In genomic region chr8:71535663-71536062, GRCm38 (mm10) we compare ENCODE assay signal across 14 mouse cellular contexts. TPM values are rescaled to one million over a fixed set of nuclear protein-coding genes. Genes with fewer than 3 reads are reported as not detected.
DNase-seq lines count a peak whose midpoint lies in the region; TF ChIP-seq lines count a peak whose summit lies in the region.
"Had no signal": no experiment of that assay in that cellular context is flagged by ENCODE, and none has a peak within 500 bp of the region (broad histone marks: within the 10 kb centered on the region; RNA-seq: fewer than 3 reads in every experiment).

No protein-coding gene starts in this region.

- intact Hi-C loops in gastrocnemius, adult 2 months (cut with DNase I) = loop anchor here (5.0 kb wide), 1 partner anchor 93 kb away; no protein-coding TSS in a partner anchor

- H3K4me3 ChIP-seq in gastrocnemius, adult 2 months = peak overlapping the region; percentile 85
- H3K4me3 ChIP-seq in liver, adult 2 months (ENCODE audit: insufficient read depth, low read depth, low read length) = peak overlapping the region; percentile 74; the same call in 1 of the 2 replicates
- H3K4me3 ChIP-seq in embryonic fibroblast, embryonic 13.5 days (ENCODE audit: insufficient read depth, low read length) = peak overlapping the region; percentile 59; the same call in 1 of the 2 replicates
- H3K4me3 ChIP-seq: forebrain, embryonic 15.5 days; limb, embryonic 12.5 days had no signal

- TF ChIP-seq CTCF in gastrocnemius, adult 2 months (IDR thresholded peaks at IDR 0.05) = no peak
- no peak for TF ChIP-seq CTCF in liver, adult 2 months (IDR thresholded peaks at IDR 0.05; ENCODE audit: low read depth, low read length)
- TF ChIP-seq CTCF in embryonic fibroblast, embryonic 13.5 days (IDR thresholded peaks at IDR 0.05; ENCODE audit: borderline replicate concordance, insufficient read depth, low read length) = no peak

- no peak overlapping the region for H3K27ac ChIP-seq in gastrocnemius, adult 2 months
- H3K27ac ChIP-seq in liver, adult 2 months (replicated peaks; ENCODE audit: insufficient read depth, low read depth, low read length) = peak overlapping the region; percentile 35; the same call in 1 of the 2 replicates
- H3K27ac ChIP-seq in embryonic fibroblast, embryonic 13.5 days (ENCODE audit: insufficient read depth, low read length) = no peak overlapping the region
- H3K27ac ChIP-seq: forebrain, embryonic 15.5 days; limb, embryonic 12.5 days had no signal

- H3K36me3 ChIP-seq in liver, adult 2 months (ENCODE audit: control insufficient read depth, insufficient read depth, low read length) = no peaks in the 10 kb centered on the region
- H3K36me3 ChIP-seq: forebrain, embryonic 15.5 days; limb, embryonic 12.5 days had no signal

- 63% methylated on average over 5 of the region's 5 CpGs for WGBS in liver, adult 2 months

- no peak for TF ChIP-seq POLR2A in liver, adult 2 months (IDR thresholded peaks at IDR 0.05; ENCODE audit: extremely low read depth, insufficient read depth, low read length)
- no peak for TF ChIP-seq POLR2A in embryonic fibroblast, embryonic 13.5 days (IDR thresholded peaks at IDR 0.05; ENCODE audit: low read depth, low read length)

- no peaks in the 10 kb centered on the region for H3K27me3 ChIP-seq in liver, adult 2 months (ENCODE audit: control insufficient read depth, insufficient read depth, low read length)

- DNase-seq in gastrocnemius, adult 2 months = no peak
- no peak for DNase-seq in gastrocnemius, adult 18-20 months (ENCODE audit: low spot score)
- no peak for DNase-seq in liver, adult 2 months (ENCODE audit: extremely low read depth, low read depth, low spot score)
- DNase-seq in liver = no peak
- peak; percentile 17 for DNase-seq in telencephalon, adult 2 months (ENCODE audit: low read depth, low spot score)
- no peak for DNase-seq in embryo, embryonic 10 days (ENCODE audit: low spot score)
- no peak for DNase-seq in retina, embryonic 14.5 days (ENCODE audit: low spot score)
- DNase-seq: adrenal gland, adult 2 months; cerebellum, postnatal 25 days; kidney, postnatal 10 days; right cerebral cortex, postnatal 14 days had no signal

- peak overlapping the region; percentile 88 for H3K9ac ChIP-seq in liver, adult 2 months (ENCODE audit: low read depth, low read length)
- H3K9ac ChIP-seq: forebrain, embryonic 15.5 days; limb, embryonic 12.5 days had no signal

- H3K4me1 ChIP-seq in liver, adult 2 months (ENCODE audit: control insufficient read depth, insufficient read depth, low read length) = peaks cover 23% of the 10 kb centered on the region
- peaks cover 8% of the 10 kb centered on the region for H3K4me1 ChIP-seq in embryonic fibroblast, embryonic 13.5 days (ENCODE audit: control insufficient read depth, insufficient read depth, low read length)

- H3K79me2 ChIP-seq in liver, adult 2 months (ENCODE audit: control insufficient read depth, insufficient read depth, low read length) = peaks cover 19% of the 10 kb centered on the region; the same call in 1 of the 2 replicates

RNA-seq across cellular contexts. Expression of gene Bst2, which starts 1.6 kb away (rescaled TPM):
- total RNA-seq in gastrocnemius, adult 2 months (2021) = 1 to 10 TPM; 4.3 to 8.3 TPM
- 1 to 10 TPM; 5.9 to 8.2 TPM for total RNA-seq in gastrocnemius, adult 18-20 months (2021)
- 603 and 678 TPM in 2 replicates for total RNA-seq in liver, adult 2 months (2014; rRNA removed)
- 798 and 871 TPM in 2 replicates for polyA plus RNA-seq in liver, adult 2 months (2012; rRNA removed)
- 102 and 107 TPM in 2 replicates for polyA plus RNA-seq in embryonic fibroblast, embryonic 13.5 days (2011; ENCODE audit: insufficient read length, low read depth, missing spikeins)

RNA-seq across cellular contexts. Expression of gene Mvb12a, which starts 7.1 kb away (rescaled TPM):
- 10 to 100 TPM; 21.5 to 27.7 TPM for total RNA-seq in gastrocnemius, adult 2 months (2021)
- total RNA-seq in gastrocnemius, adult 18-20 months (2021) = 10 to 100 TPM; 22.5 to 24.8 TPM
- total RNA-seq in liver, adult 2 months (2014; rRNA removed) = 98.9 and 105 TPM in 2 replicates
- polyA plus RNA-seq in liver, adult 2 months (2012; rRNA removed) = 164 and 165 TPM in 2 replicates
- 38.3 and 39.4 TPM in 2 replicates for polyA plus RNA-seq in embryonic fibroblast, embryonic 13.5 days (2011; ENCODE audit: insufficient read length, low read depth, missing spikeins)

RNA-seq across cellular contexts. Expression of gene Ccdc194, which starts 10.2 kb away (rescaled TPM):
- total RNA-seq in gastrocnemius, adult 2 months (2021) = not detected
- not detected for total RNA-seq in gastrocnemius, adult 18-20 months (2021)
- not detected in 2 replicates for total RNA-seq in liver, adult 2 months (2014; rRNA removed)
- polyA plus RNA-seq in liver, adult 2 months (2012; rRNA removed) = 0.05 TPM in 1 of 2 replicates, not detected in the other
- not detected in 2 replicates for polyA plus RNA-seq in embryonic fibroblast, embryonic 13.5 days (2011; ENCODE audit: insufficient read length, low read depth, missing spikeins)
- total RNA-seq: adrenal gland, adult 2 months had no signal
- polyA plus RNA-seq: adrenal gland, adult 2 months had no signal

RNA-seq across cellular contexts. Expression of gene Tmem221, which starts 23.0 kb away (rescaled TPM):
- total RNA-seq in gastrocnemius, adult 2 months (2021) = not detected
- total RNA-seq in gastrocnemius, adult 18-20 months (2021) = not detected
- 0.46 and 0.47 TPM in 2 replicates for total RNA-seq in liver, adult 2 months (2014; rRNA removed)
- 0.14 and 0.55 TPM in 2 replicates for polyA plus RNA-seq in liver, adult 2 months (2012; rRNA removed)
- 0.32 TPM in 1 of 2 replicates, not detected in the other for polyA plus RNA-seq in embryonic fibroblast, embryonic 13.5 days (2011; ENCODE audit: insufficient read length, low read depth, missing spikeins)

RNA-seq across cellular contexts. Expression of gene Plvap, which starts 24.1 kb away (rescaled TPM):
- 10 to 100 TPM in 1 of 2 experiments, 1 to 10 TPM in 1; 9.3 to 11.6 TPM for total RNA-seq in gastrocnemius, adult 2 months (2021)
- total RNA-seq in gastrocnemius, adult 18-20 months (2021) = 10 to 100 TPM; 11.1 to 12.0 TPM
- 15.3 and 22.8 TPM in 2 replicates for total RNA-seq in liver, adult 2 months (2014; rRNA removed)
- 128 and 132 TPM in 2 replicates for polyA plus RNA-seq in liver, adult 2 months (2012; rRNA removed)
- polyA plus RNA-seq in embryonic fibroblast, embryonic 13.5 days (2011; ENCODE audit: insufficient read length, low read depth, missing spikeins) = 0.33 and 0.44 TPM in 2 replicates

Comparison
In these comparisons a context has a peak if more than half of its experiments do, and no peak if none do; other contexts are left out.
1. RNA of gene Bst2, which starts 1.6 kb away (total RNA-seq): 603 to 678 TPM in liver, adult 2 months; 4.3 to 8.3 TPM in gastrocnemius, adult 2 months and 5.9 to 8.2 TPM in gastrocnemius, adult 18-20 months; every median in the first group is over 10 times any median in the second.
2. Peak in every context shown above with its lines, with median percentiles within 50 percentile points of each other: H3K4me3 ChIP-seq.